11 mouse cellular contexts compared by ENCODE assay signal in the genomic region with DNA sequence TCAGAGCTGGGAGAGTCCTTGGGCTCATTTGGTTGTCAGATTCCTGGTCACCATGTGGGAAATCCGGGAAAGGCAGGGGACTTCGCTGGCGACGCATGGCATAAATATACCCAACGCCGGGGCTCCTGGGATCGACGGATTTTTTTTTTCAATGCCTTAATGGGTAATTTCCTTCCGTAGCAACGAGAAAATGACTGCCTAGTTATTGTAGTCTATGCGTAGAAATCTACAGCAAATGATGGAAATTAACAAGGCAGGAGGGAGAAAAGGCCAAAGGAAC. TPM values are rescaled to one million over a fixed set of nuclear protein-coding genes. Genes with fewer than 3 reads are reported as not detected.
DNase-seq lines count a peak whose midpoint lies in the region; ATAC-seq and TF ChIP-seq lines count a peak whose summit lies in the region.
"Had no signal": no experiment of that assay in that cellular context is flagged by ENCODE, and none has a peak within 500 bp of the region (broad histone marks: within the 10 kb centered on the region; RNA-seq: fewer than 3 reads in every experiment).

No protein-coding gene starts in this region.

- peak overlapping the region; percentile 36; the same call in 1 of the 2 replicates for H3K4me3 ChIP-seq in kidney, embryonic 16.5 days (ENCODE audit: low read length)
- H3K4me3 ChIP-seq in embryonic facial prominence, embryonic 15.5 days (replicated peaks): peak overlapping the region; percentile 38
- peak overlapping the region; percentile 39 for H3K4me3 ChIP-seq in limb, embryonic 10.5 days
- H3K4me3 ChIP-seq in neural tube, embryonic 15.5 days (replicated peaks): peak overlapping the region; percentile 30
- no peak overlapping the region for H3K4me3 ChIP-seq in cerebellum, adult 2 months (replicated peaks; ENCODE audit: insufficient read depth, low read depth, low read length)
- H3K4me3 ChIP-seq: myocyte had no signal

- WGBS in kidney, embryonic 16.5 days: 1% methylated on average over 11 of the region's 11 CpGs
- WGBS in embryonic facial prominence, embryonic 15.5 days: 3% methylated on average over 11 of the region's 11 CpGs
- under 1% methylated on average over 11 of the region's 11 CpGs for WGBS in limb, embryonic 10.5 days
- WGBS in neural tube, embryonic 15.5 days: 1% methylated on average over 11 of the region's 11 CpGs
- 3% methylated on average over 11 of the region's 11 CpGs for WGBS in cerebellum, adult 2 months

- H3K36me3 ChIP-seq in kidney, embryonic 16.5 days (ENCODE audit: insufficient read depth, low read length): no peaks in the 10 kb centered on the region
- H3K36me3 ChIP-seq in embryonic facial prominence, embryonic 15.5 days: no peaks in the 10 kb centered on the region
- H3K36me3 ChIP-seq in limb, embryonic 10.5 days: no peaks in the 10 kb centered on the region
- H3K36me3 ChIP-seq in neural tube, embryonic 15.5 days: no peaks in the 10 kb centered on the region

- H3K27me3 ChIP-seq in kidney, embryonic 16.5 days (ENCODE audit: insufficient read depth, low read length): peaks cover 61% of the 10 kb centered on the region
- H3K27me3 ChIP-seq in embryonic facial prominence, embryonic 15.5 days: peaks cover 54% of the 10 kb centered on the region
- peaks cover 68% of the 10 kb centered on the region for H3K27me3 ChIP-seq in limb, embryonic 10.5 days (ENCODE audit: low read depth, poor library complexity, severe bottlenecking)
- peaks cover 59% of the 10 kb centered on the region for H3K27me3 ChIP-seq in neural tube, embryonic 15.5 days (replicated peaks)
- peaks cover 4% of the 10 kb centered on the region; the same call in 1 of the 2 replicates for H3K27me3 ChIP-seq in cerebellum, adult 2 months (ENCODE audit: control insufficient read depth, insufficient read depth, low read length)

- ATAC-seq in kidney, embryonic 16.5 days (ENCODE audit: low FRiP score, low TSS enrichment): no peak
- ATAC-seq in embryonic facial prominence, embryonic 15.5 days (ENCODE audit: insufficient number of reproducible peaks, low FRiP score, low TSS enrichment, low read depth): no peak
- no peak for ATAC-seq in neural tube, embryonic 15.5 days (ENCODE audit: low FRiP score)

- H3K4me1 ChIP-seq in kidney, embryonic 16.5 days (ENCODE audit: insufficient read depth, low read length): peaks cover 8% of the 10 kb centered on the region
- H3K4me1 ChIP-seq in embryonic facial prominence, embryonic 15.5 days: peaks cover 32% of the 10 kb centered on the region
- H3K4me1 ChIP-seq in limb, embryonic 10.5 days: peaks cover 47% of the 10 kb centered on the region
- H3K4me1 ChIP-seq in neural tube, embryonic 15.5 days: peaks cover 40% of the 10 kb centered on the region
- H3K4me1 ChIP-seq in cerebellum, adult 2 months (ENCODE audit: control insufficient read depth, insufficient read depth, low read length): no peaks in the 10 kb centered on the region

- no peaks in the 10 kb centered on the region for H3K9me3 ChIP-seq in kidney, embryonic 16.5 days (ENCODE audit: low read length)
- H3K9me3 ChIP-seq in embryonic facial prominence, embryonic 15.5 days (replicated peaks): no peaks in the 10 kb centered on the region
- no peaks in the 10 kb centered on the region for H3K9me3 ChIP-seq in limb, embryonic 10.5 days (replicated peaks)
- no peaks in the 10 kb centered on the region for H3K9me3 ChIP-seq in neural tube, embryonic 15.5 days (replicated peaks)

- no peak for TF ChIP-seq POLR2A in cerebellum, adult 2 months (IDR thresholded peaks at IDR 0.05; ENCODE audit: borderline replicate concordance, insufficient read depth, low read length)

- no peak for DNase-seq in kidney, postnatal 36 days
- DNase-seq in limb, embryonic 10.5 days (ENCODE audit: low spot score): no peak
- no peak for DNase-seq in layer of hippocampus, adult 9-11 months
- no peak for DNase-seq in gastrocnemius, postnatal 25 days
- no peak for DNase-seq in cerebellum, adult 2 months
- DNase-seq: thymus, postnatal 36 days had no signal

- H3K9ac ChIP-seq in kidney, embryonic 16.5 days (replicated peaks; ENCODE audit: low read length): no peak overlapping the region
- H3K9ac ChIP-seq in embryonic facial prominence, embryonic 15.5 days: no peak overlapping the region
- H3K9ac ChIP-seq in neural tube, embryonic 15.5 days (replicated peaks): no peak overlapping the region

- TF ChIP-seq CTCF in cerebellum, adult 2 months (IDR thresholded peaks at IDR 0.05; ENCODE audit: borderline replicate concordance, insufficient read depth, low read depth, low read length): no peak

- peak overlapping the region; percentile 39 for H3K4me2 ChIP-seq in kidney, embryonic 16.5 days (replicated peaks; ENCODE audit: low read depth, low read length)
- peak overlapping the region; percentile 62 for H3K4me2 ChIP-seq in embryonic facial prominence, embryonic 15.5 days (replicated peaks)
- peak overlapping the region; percentile 53 for H3K4me2 ChIP-seq in neural tube, embryonic 15.5 days

- H3K27ac ChIP-seq in kidney, embryonic 16.5 days (ENCODE audit: low read length): no peak overlapping the region
- peak overlapping the region; percentile 44 for H3K27ac ChIP-seq in embryonic facial prominence, embryonic 15.5 days (replicated peaks)
- no peak overlapping the region for H3K27ac ChIP-seq in limb, embryonic 10.5 days
- no peak overlapping the region for H3K27ac ChIP-seq in neural tube, embryonic 15.5 days (replicated peaks)
- no peak overlapping the region for H3K27ac ChIP-seq in cerebellum, adult 2 months (ENCODE audit: insufficient read depth, low read length)

RNA-seq across cellular contexts. Expression of gene Satb2, which starts 1.7 kb away (rescaled TPM):
- 1.6 and 2.6 TPM in 2 replicates for polyA plus RNA-seq in kidney, embryonic 16.5 days (2015; fragmentation: Nextera tagmentation; extraction: Ambion mirVana)
- polyA plus RNA-seq in embryonic facial prominence, embryonic 15.5 days (2015; fragmentation: Nextera tagmentation; extraction: Ambion mirVana): 12.0 and 14.4 TPM in 2 replicates
- 1.1 and 2.2 TPM in 2 replicates for polyA plus RNA-seq in limb, embryonic 10.5 days (2016; fragmentation: Nextera tagmentation; extraction: Ambion mirVana)
- 1.2 and 1.7 TPM in 2 replicates for polyA plus RNA-seq in neural tube, embryonic 15.5 days (2015; fragmentation: Nextera tagmentation; extraction: Ambion mirVana)
- under 1 TPM; 0.27 to 0.38 TPM for total RNA-seq in gastrocnemius, postnatal 25 days (2021)
- 0.29 and 0.40 TPM in 2 replicates for polyA plus RNA-seq in cerebellum, adult 2 months (2012; rRNA removed)
- total RNA-seq: MEL had no signal
